Mouse (Mus musculus) kidney, adult 8-10 months (tissue): ENCODE data around the gene 4930558C23Rik.
"Not testable (repeated sequence)": the region's sequence is repeated elsewhere in the genome, so short reads cannot be mapped to it uniquely, and the experiment has no call there.

Experiments used
- DNase-seq, 2 experiments: peaks; one replicate each; pipeline ENCODE4 v3.0.0; 2022

4930558C23Rik gene

GRCm38 (mm10) chr3:95370101-95370500 lies 32.5 kb downstream of the 4930558C23Rik start:
- no peak for DNase-seq

- not testable (repeated sequence) for DNase-seq
Measured at GRCm38 (mm10) chr3:95360276-95360675, 42.4 kb downstream of the 4930558C23Rik start.

DNA sequence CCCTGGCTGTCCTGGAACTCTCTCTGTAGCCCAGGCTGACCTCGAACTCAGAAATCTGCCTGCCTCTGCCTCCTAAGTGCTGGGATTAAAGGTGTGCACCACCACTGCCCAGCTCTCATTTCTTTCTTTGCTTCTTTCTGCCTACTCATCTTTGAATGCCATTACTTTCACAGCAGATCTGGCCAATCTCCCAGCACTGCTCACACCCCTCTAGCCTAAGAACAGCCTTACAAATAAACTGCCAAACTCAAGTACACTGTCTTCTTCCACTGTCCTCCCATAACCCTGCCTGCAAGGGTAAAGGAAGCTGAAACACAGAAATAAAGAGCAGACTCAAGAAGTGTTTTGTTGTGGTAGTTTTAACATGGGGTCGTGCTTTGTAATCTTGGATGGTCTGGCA lies 44.9 kb downstream of the 4930558C23Rik start:
- no peak for DNase-seq

- DNase-seq, result peak; percentile 92 to 95
Measured at GRCm38 (mm10) chr3:95356701-95357449, 45.8 kb downstream of the 4930558C23Rik start, which contains the start of gene Setdb1. TSS of gene Setdb1 (minus strand) at chr3:95357202.

GRCm38 (mm10) chr3:95355911-95356544 lies 46.6 kb downstream of the 4930558C23Rik start:
- DNase-seq, result not testable (repeated sequence)

GRCm38 (mm10) chr3:95349491-95349890 lies 53.1 kb downstream of the 4930558C23Rik start:
- DNase-seq, result peak; percentile 15 to 52

DNA sequence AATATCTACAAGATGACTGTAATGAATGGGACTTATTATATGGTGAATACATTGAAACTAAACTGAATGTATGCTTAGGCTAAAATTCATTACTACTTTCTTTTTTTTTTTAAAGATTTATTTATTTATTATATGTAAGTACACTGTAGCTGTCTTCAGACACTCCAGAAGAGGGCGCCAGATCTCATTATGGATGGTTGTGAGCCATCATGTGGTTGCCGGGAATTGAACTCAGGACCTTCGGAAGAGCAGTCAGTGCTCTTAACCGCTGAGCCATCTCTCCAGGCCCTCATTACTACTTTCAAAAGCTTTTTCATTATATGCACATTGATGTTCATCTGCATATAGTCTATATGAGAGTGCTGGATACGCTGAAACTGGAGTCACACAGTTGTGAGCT lies 54.3 kb downstream of the 4930558C23Rik start:
- not testable (repeated sequence) for DNase-seq

- no peak for DNase-seq
Measured at GRCm38 (mm10) chr3:95346454-95346853, 56.2 kb downstream of the 4930558C23Rik start.

- not testable (repeated sequence) for DNase-seq
Measured at GRCm38 (mm10) chr3:95343356-95344000, 59.2 kb downstream of the 4930558C23Rik start.

DNA sequence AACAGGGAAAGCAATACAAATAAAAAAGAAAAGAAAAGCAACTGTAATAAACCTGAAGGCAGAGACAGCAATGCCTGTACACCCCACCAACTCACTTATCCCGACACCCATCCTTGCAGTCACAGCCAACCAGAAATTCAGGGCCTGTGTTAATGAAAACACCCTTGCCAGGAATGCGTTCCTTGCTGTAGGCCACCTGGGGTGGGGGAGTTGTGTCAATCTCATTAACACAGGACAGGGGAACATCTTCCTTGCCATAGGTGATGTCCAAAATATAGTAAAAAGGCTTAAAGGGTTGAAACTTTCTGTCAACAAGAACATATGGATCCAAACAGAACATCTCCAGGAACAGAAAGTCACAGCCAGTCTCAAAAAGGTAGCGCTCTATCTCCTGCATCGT lies 64.4 kb downstream of the 4930558C23Rik start:
- no peak for DNase-seq

DNA sequence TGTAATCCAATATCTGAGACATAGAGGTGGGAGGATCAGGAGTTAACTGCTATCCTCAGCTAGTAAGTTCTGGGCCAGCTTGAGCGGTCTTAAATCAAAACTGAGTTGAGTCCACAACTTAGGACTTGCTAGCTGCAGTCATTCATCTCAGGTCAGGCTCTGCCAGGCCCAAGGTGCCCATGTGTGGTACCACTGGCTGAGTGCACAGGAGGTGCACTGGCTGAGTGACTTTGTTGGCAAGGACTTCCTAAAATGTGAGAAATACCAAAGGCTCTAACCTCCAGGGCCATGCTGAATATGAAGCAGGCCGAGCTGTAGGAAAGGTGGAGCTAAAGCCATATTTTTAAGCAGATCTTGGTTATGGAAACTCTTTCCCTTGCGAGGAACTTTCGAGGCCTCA lies 65.3 kb downstream of the 4930558C23Rik start:
- no peak for DNase-seq
